Mouse (Mus musculus): ENCODE results near the gene Sowaha.

DNA sequence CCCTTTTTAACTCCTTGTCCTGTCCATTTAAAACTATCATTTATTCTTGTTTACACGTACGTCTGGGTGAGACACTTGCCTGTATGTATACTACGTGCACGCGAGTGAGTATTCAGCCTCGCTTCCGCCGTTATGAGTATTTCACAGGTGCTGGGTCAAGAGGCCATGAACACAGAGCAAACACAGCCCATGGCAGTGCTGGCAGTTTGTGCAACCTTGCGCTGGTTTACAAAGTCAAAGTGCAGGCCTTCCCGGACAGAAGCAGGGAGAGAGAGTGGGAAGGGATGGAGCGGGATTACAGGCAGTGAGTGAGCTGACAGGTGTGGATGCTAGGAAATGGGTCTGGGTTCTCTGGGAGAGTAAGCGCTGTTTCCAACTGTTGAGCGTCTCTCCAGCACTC, 33.9 kb downstream of the Sowaha start:
- TF ChIP-seq CTCF (IDR thresholded peaks at IDR 0.05; ENCODE audit: borderline replicate concordance, extremely low read depth, insufficient read depth, insufficient read length) (no peak), POLR2A (IDR thresholded peaks at IDR 0.05; ENCODE audit: borderline replicate concordance, extremely low read depth, insufficient read depth, insufficient read length, poor library complexity, severe bottlenecking) (no peak)
